Mouse (Mus musculus): ENCODE results near the gene Nfam1. TPM values are rescaled to one million over a fixed set of nuclear protein-coding genes. Genes with fewer than 3 reads are reported as not detected.

Nfam1 gene
- polyA plus RNA-seq, 1 experiment from 2014 or later = 2.4 TPM

DNA sequence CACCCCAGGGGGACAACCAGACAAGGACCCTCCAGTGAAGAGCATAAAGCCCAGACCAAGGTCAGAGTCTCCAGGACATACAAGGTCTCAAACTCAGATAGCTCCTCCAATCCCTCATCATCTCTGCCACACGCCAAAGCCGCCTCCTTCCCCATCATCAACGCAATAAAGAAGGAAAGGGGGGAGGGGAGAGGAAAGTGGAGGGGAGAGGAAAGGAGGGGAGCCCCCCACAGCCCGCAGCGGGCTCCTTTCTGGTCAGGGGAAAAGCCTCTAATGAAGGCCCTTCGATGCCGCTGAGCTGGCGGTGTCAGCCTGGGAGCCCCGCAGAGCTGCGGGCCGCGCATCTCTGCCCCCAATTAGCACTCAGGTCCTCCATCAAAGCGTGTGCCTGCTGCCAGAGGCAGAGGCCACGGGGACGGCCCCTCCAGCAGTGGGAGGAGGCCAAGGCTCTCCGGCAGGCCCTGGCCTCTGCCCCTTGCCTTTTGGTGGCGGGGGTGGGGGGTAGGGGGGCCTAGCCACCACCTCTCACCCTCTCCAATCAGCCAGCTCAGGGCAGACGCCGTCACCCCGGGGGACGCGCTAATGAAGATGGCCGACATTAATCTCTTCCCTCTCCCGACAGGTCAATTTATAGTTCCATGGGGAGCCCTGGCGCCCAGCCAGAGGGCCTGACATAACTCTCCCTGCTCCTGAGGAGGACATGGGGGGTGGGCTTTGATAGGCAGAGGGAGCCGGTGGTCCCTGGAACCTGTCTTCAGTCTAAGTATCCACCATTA is 72.1 kb downstream of the Nfam1 start:
- ATAC-seq (replicated peaks; ENCODE audit: insufficient number of reproducible peaks, low FRiP score, low TSS enrichment, low read depth) (peak; percentile 26; the same call in 1 of the 2 replicates), DNase-seq (ENCODE audit: low spot score) (peak; percentile 46)
- Histone ChIP-seq H3K27ac (replicated peaks; ENCODE audit: low read depth, low read length) (no peak overlapping the region), H3K9me3 (replicated peaks; ENCODE audit: control insufficient read depth, low read length) (no peaks in the 10 kb centered on the region), H3K4me1 (ENCODE audit: control insufficient read depth, insufficient read depth, low read length) (peaks cover 30% of the 10 kb centered on the region), H3K4me3 (ENCODE audit: low read depth, low read length) (peak overlapping the region; percentile 23), H3K9ac (replicated peaks; ENCODE audit: low read length) (peak overlapping the region; percentile 51), H3K27me3 (ENCODE audit: control insufficient read depth, insufficient read depth, low read length) (peaks cover 15% of the 10 kb centered on the region), H3K4me2 (ENCODE audit: low read depth, low read length) (peak overlapping the region; percentile 64), H3K36me3 (replicated peaks; ENCODE audit: control insufficient read depth, insufficient read depth, low read depth, low read length) (no peaks in the 10 kb centered on the region)
- 2% methylated on average over 24 of the region's 26 CpGs for WGBS

DNA sequence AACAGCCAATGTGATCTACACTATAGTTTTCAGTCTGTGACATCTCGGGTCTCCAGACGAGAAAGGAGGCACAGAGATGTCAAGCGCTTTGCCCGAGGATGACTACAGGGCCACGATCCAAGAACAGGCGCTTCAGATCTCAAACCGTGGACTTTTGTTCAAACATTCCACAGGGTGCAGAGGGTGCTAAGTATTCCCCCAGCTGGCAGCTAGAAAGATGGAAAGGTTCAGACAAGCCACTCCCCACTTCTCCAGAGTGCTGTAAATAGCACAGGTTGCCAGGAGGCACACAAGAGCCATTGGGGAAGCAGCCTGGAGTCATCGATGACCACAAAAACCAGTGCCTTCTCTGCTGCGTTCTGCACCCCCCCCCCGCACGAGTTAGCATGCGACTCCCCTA is 74.0 kb downstream of the Nfam1 start:
- Histone ChIP-seq H3K4me1 (ENCODE audit: control insufficient read depth, insufficient read depth, low read length) (peaks cover 27% of the 10 kb centered on the region), H3K9me3 (replicated peaks; ENCODE audit: control insufficient read depth, low read length) (no peaks in the 10 kb centered on the region), H3K9ac (replicated peaks; ENCODE audit: low read length) (no peak overlapping the region), H3K4me2 (ENCODE audit: low read depth, low read length) (no peak overlapping the region), H3K4me3 (ENCODE audit: low read depth, low read length) (no peak overlapping the region), H3K27ac (replicated peaks; ENCODE audit: low read depth, low read length) (no peak overlapping the region), H3K27me3 (ENCODE audit: control insufficient read depth, insufficient read depth, low read length) (peaks cover 15% of the 10 kb centered on the region), H3K36me3 (replicated peaks; ENCODE audit: control insufficient read depth, insufficient read depth, low read depth, low read length) (no peaks in the 10 kb centered on the region)
- no peak for DNase-seq (ENCODE audit: low spot score)
- no peak for ATAC-seq (replicated peaks; ENCODE audit: insufficient number of reproducible peaks, low FRiP score, low TSS enrichment, low read depth)
- 64% methylated on average over 12 of the region's 12 CpGs for WGBS

DNA sequence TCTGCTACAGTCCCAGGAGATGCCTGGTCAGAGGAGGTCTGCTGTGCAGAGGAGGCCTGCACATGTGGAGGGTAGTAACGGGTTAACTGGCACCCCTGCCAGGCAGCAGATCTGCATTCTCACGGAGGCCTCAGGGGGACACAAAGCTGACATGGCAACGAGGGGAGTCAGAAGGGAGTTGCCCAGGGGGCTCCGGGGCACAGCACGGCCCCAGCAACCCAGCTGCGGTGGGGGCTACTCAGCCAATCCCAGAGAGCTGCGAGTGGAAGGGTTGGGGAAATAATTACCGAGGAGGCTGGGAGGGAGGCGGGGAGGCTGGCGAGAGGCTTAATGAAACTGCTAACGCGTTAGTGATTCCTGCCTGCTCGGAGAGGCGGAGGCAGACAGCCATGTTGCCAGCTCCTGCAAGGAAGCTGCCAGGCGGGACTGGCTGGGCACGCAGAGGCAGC is 74.8 kb downstream of the Nfam1 start:
- H3K27ac ChIP-seq (replicated peaks; ENCODE audit: low read depth, low read length) = no peak overlapping the region
- no peaks in the 10 kb centered on the region for H3K36me3 ChIP-seq (replicated peaks; ENCODE audit: control insufficient read depth, insufficient read depth, low read depth, low read length)
- H3K27me3 ChIP-seq (ENCODE audit: control insufficient read depth, insufficient read depth, low read length) = peaks cover 15% of the 10 kb centered on the region
- H3K4me2 ChIP-seq (ENCODE audit: low read depth, low read length) = peak overlapping the region; percentile 5; the same call in 1 of the 2 replicates
- 4% methylated on average over 16 of the region's 16 CpGs for WGBS
- 0 out of 2 replicates have a peak overlapping the region, but pooled peaks have one; percentile 7 for H3K4me3 ChIP-seq (ENCODE audit: low read depth, low read length)
- ATAC-seq (replicated peaks; ENCODE audit: insufficient number of reproducible peaks, low FRiP score, low TSS enrichment, low read depth) (no peak), DNase-seq (ENCODE audit: low spot score) (peak; percentile 42)
- peaks cover 27% of the 10 kb centered on the region for H3K4me1 ChIP-seq (ENCODE audit: control insufficient read depth, insufficient read depth, low read length)
- peak overlapping the region; percentile 29; the same call in 1 of the 2 replicates for H3K9ac ChIP-seq (replicated peaks; ENCODE audit: low read length)
- H3K9me3 ChIP-seq (replicated peaks; ENCODE audit: control insufficient read depth, low read length) = no peaks in the 10 kb centered on the region

DNA sequence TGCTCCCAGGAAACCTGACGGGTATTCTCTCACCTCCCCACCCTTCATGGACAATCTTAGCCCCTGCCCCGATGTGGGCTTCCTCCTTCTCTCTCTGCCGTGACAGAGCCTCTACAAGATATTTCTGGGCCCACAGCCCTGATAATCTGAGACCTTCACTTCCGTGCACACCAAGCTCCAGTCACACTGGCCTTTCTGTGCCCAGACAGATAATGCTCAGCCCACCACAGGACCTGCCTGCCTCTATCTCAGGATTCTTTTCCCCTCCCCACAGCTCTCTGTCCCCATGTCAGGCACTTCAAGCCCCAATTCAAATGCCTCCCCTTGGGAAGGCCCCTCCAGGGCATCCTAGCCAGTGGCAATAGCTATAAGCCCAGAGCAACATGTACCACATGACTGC is 76.4 kb downstream of the Nfam1 start:
- no peaks in the 10 kb centered on the region for H3K9me3 ChIP-seq (replicated peaks; ENCODE audit: control insufficient read depth, low read length)
- H3K36me3 ChIP-seq (replicated peaks; ENCODE audit: control insufficient read depth, insufficient read depth, low read depth, low read length) = no peaks in the 10 kb centered on the region
- H3K27ac ChIP-seq (replicated peaks; ENCODE audit: low read depth, low read length) = no peak overlapping the region
- peaks cover 30% of the 10 kb centered on the region for H3K4me1 ChIP-seq (ENCODE audit: control insufficient read depth, insufficient read depth, low read length)
- DNase-seq (ENCODE audit: low spot score) (no peak), ATAC-seq (replicated peaks; ENCODE audit: insufficient number of reproducible peaks, low FRiP score, low TSS enrichment, low read depth) (no peak)
- H3K9ac ChIP-seq (replicated peaks; ENCODE audit: low read length) = no peak overlapping the region
- no peak overlapping the region for H3K4me3 ChIP-seq (ENCODE audit: low read depth, low read length)
- H3K27me3 ChIP-seq (ENCODE audit: control insufficient read depth, insufficient read depth, low read length) = peaks cover 10% of the 10 kb centered on the region
- WGBS = 74% methylated on average over 4 of the region's 4 CpGs
- no peak overlapping the region for H3K4me2 ChIP-seq (ENCODE audit: low read depth, low read length)

DNA sequence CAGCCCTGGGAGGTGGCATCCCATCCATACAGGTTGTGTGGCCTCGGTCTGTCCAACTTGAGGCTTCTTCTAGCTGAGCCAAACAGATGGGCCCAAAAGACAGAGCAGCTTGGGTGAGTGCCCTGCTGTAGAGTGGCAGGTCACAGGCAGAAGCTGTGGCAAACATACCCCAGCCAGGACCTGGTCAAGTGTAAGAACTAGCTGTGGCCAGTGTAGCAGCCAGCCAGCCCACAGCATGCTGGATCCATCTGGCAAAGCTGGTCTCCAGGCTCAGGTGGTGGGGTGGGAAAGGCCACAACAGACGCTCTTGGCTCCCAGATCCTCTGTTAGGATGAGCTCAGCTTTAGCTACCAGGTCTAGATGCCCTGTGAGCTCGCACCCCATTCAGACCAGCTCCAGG is 76.8 kb downstream of the Nfam1 start:
- H3K9ac ChIP-seq (replicated peaks; ENCODE audit: low read length) = no peak overlapping the region
- H3K36me3 ChIP-seq (replicated peaks; ENCODE audit: control insufficient read depth, insufficient read depth, low read depth, low read length) = no peaks in the 10 kb centered on the region

DNA sequence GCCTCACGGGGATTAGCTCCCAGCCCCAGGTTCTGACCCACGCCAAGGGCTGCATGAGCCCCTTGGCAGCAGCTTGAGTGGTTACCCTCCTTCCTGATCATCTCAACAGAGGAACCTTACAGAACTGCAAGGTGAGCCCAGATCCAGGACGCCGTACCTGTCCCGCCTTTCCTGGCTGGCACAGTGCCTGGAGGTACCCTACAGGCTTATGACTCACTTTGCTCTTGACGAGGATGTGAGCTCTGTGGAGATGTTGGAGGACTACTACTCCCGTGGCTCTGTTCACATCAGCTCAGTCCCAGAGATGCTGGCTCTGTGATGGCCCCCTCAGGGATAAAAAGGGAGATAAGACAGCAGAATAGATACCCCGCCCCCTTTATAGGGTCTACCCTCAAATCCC is 77.8 kb downstream of the Nfam1 start:
- H3K36me3 ChIP-seq (replicated peaks; ENCODE audit: control insufficient read depth, insufficient read depth, low read depth, low read length) = no peaks in the 10 kb centered on the region
- H3K9ac ChIP-seq (replicated peaks; ENCODE audit: low read length) = no peak overlapping the region
- peaks cover 5% of the 10 kb centered on the region for H3K27me3 ChIP-seq (ENCODE audit: control insufficient read depth, insufficient read depth, low read length)
- H3K4me3 ChIP-seq (ENCODE audit: low read depth, low read length) = no peak overlapping the region
- H3K4me1 ChIP-seq (ENCODE audit: control insufficient read depth, insufficient read depth, low read length) = peaks cover 16% of the 10 kb centered on the region
- 86% methylated on average over 8 of the region's 8 CpGs for WGBS
- no peak overlapping the region for H3K4me2 ChIP-seq (ENCODE audit: low read depth, low read length)
- H3K27ac ChIP-seq (replicated peaks; ENCODE audit: low read depth, low read length) = no peak overlapping the region
- no peak for DNase-seq (ENCODE audit: low spot score)
- ATAC-seq (replicated peaks; ENCODE audit: insufficient number of reproducible peaks, low FRiP score, low TSS enrichment, low read depth) = no peak
- H3K9me3 ChIP-seq (replicated peaks; ENCODE audit: control insufficient read depth, low read length) = no peaks in the 10 kb centered on the region

More for the DNA sequence above, 76.8 kb downstream of the Nfam1 start:
- Histone ChIP-seq H3K4me1 (ENCODE audit: control insufficient read depth, insufficient read depth, low read length) (peaks cover 26% of the 10 kb centered on the region), H3K4me2 (ENCODE audit: low read depth, low read length) (no peak overlapping the region), H3K9me3 (replicated peaks; ENCODE audit: control insufficient read depth, low read length) (no peaks in the 10 kb centered on the region), H3K27me3 (ENCODE audit: control insufficient read depth, insufficient read depth, low read length) (peaks cover 7% of the 10 kb centered on the region), H3K4me3 (ENCODE audit: low read depth, low read length) (no peak overlapping the region), H3K27ac (replicated peaks; ENCODE audit: low read depth, low read length) (no peak overlapping the region)
- WGBS = 71% methylated on average over 3 of the region's 3 CpGs
- DNase-seq (ENCODE audit: low spot score) = no peak
- ATAC-seq (replicated peaks; ENCODE audit: insufficient number of reproducible peaks, low FRiP score, low TSS enrichment, low read depth) = no peak

DNA sequence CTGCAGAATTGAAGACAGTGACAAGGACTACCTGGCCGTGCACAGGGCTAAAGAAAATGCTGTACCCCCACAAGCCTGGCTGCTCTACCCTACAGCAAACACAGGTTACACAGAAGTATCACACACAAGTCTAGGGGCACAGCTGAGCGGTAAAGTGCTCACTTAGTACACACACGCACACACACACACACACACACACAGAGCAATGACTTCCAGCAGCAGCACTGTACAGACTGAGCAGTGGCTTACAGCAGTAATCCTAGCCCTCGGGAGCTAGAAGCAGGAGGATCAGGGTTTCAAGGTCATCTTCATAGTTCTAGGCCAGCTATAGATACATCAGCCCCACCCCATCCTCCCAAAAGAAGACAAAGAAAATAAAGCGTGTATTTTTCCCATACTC is 79.1 kb downstream of the Nfam1 start:
- Histone ChIP-seq H3K4me3 (ENCODE audit: low read depth, low read length) (no peak overlapping the region), H3K9ac (replicated peaks; ENCODE audit: low read length) (no peak overlapping the region), H3K4me2 (ENCODE audit: low read depth, low read length) (no peak overlapping the region), H3K27me3 (ENCODE audit: control insufficient read depth, insufficient read depth, low read length) (peaks cover 2% of the 10 kb centered on the region), H3K27ac (replicated peaks; ENCODE audit: low read depth, low read length) (no peak overlapping the region), H3K36me3 (replicated peaks; ENCODE audit: control insufficient read depth, insufficient read depth, low read depth, low read length) (no peaks in the 10 kb centered on the region), H3K9me3 (replicated peaks; ENCODE audit: control insufficient read depth, low read length) (no peaks in the 10 kb centered on the region), H3K4me1 (ENCODE audit: control insufficient read depth, insufficient read depth, low read length) (peaks cover 12% of the 10 kb centered on the region)
- DNase-seq (ENCODE audit: low spot score) = no peak
- no peak for ATAC-seq (replicated peaks; ENCODE audit: insufficient number of reproducible peaks, low FRiP score, low TSS enrichment, low read depth)
- 74% methylated on average over 5 of the region's 5 CpGs for WGBS

DNA sequence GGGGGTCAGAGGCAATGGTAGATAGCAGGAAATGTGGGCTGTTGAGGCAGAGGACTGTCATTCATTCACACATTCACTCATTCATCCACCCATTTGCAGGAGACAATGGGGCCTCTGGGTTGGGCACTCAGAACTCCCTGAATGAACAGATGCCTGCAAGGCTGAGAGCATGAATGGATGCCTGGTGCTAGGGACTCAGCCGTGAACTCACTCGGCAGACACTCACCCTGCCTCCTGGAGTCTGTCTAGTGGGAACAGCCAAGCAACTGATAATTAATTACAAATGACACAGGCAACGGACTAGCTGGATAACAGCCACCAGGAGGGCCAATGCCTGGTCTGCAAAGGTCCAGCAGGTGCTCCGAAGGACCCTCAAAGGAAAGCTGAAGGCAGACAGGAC is 80.0 kb downstream of the Nfam1 start:
- DNase-seq (ENCODE audit: low spot score) (no peak), ATAC-seq (replicated peaks; ENCODE audit: insufficient number of reproducible peaks, low FRiP score, low TSS enrichment, low read depth) (no peak)
- Histone ChIP-seq H3K27me3 (ENCODE audit: control insufficient read depth, insufficient read depth, low read length) (0 out of 2 replicates have a peak, but pooled peaks cover 2% of the 10 kb centered on the region), H3K9ac (replicated peaks; ENCODE audit: low read length) (no peak overlapping the region), H3K4me1 (ENCODE audit: control insufficient read depth, insufficient read depth, low read length) (peaks cover 5% of the 10 kb centered on the region), H3K36me3 (replicated peaks; ENCODE audit: control insufficient read depth, insufficient read depth, low read depth, low read length) (no peaks in the 10 kb centered on the region), H3K9me3 (replicated peaks; ENCODE audit: control insufficient read depth, low read length) (no peaks in the 10 kb centered on the region), H3K4me2 (ENCODE audit: low read depth, low read length) (no peak overlapping the region), H3K4me3 (ENCODE audit: low read depth, low read length) (no peak overlapping the region), H3K27ac (replicated peaks; ENCODE audit: low read depth, low read length) (no peak overlapping the region)
- WGBS = 26% methylated on average over 4 of the region's 4 CpGs

Measured in embryonic facial prominence, embryonic 11.5 days (tissue).